Mouse (Mus musculus) urinary bladder, adult 2 months (tissue): ENCODE data around the gene Htr7. TPM values are rescaled to one million over a fixed set of nuclear protein-coding genes. Genes with fewer than 3 reads are reported as not detected.
A peak's percentile ranks its signal among the peaks of the same experiment; 100 is the strongest.

Experiments
- DNase-seq: peaks from one replicate; pipeline ENCODE4 v3.0.0; 2022; ENCODE audit warnings: low spot score
- polyA plus RNA-seq: library from polyadenylated mRNA; depleted of rRNA; stranded (reverse); fragments of >200 nt; gene quantifications from 2 replicates; pipeline ENCODE4 v1.2.3, GENCODE M21; 2012; rRNA removed

Gene Htr7
- 0.09 and 0.17 TPM in 2 replicates for polyA plus RNA-seq

GRCm38 (mm10) chr19:36057231-36057811, at the start of gene Htr7:
Htr7 (minus strand) TSS chr19:36057507.
- peak; percentile 20 for DNase-seq

DNA sequence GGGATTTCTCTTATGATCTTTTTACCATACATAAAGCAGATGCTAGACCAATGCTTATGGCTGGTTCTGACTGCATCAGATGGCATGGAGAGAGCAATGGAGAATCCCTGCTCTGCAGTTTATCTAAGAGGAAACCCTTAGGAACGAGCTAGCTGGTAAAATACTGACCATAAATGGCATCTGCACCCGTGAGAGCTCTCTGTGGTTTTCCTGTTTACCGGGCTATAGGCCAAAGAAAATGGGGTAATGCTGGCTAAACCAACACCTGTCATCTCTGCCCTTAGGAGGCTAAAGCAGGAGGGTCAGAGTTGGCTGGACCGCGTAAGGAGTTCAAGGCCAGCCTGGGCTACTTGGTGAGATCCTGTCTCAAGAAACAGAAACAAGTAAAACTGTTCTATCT, 46.6 kb upstream of the Htr7 start:
- DNase-seq = no peak

GRCm38 (mm10) chr19:36098916-36099315, 41.6 kb upstream of the Htr7 start:
- DNase-seq = no peak

DNA sequence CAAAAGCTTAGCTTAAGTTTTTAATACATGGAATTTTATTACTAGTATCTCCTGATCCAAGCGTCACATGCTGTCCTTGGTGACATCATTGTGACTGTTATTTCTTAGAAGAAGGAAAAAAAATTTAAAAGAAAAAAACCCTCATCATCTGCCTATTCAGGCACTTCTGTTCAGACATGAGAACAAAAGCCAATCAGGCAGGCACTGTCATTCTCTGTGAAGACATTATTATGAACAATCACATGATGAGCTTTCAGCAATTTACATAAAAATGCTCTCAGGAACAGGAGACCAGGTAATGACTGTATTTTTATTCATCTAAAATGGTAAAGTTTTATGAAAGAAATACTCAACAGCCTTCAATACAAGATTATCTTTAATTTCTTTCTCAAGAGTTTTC, 41.0 kb upstream of the Htr7 start:
- DNase-seq = no peak

GRCm38 (mm10) chr19:36097194-36097593, 39.9 kb upstream of the Htr7 start:
- no peak for DNase-seq

DNA sequence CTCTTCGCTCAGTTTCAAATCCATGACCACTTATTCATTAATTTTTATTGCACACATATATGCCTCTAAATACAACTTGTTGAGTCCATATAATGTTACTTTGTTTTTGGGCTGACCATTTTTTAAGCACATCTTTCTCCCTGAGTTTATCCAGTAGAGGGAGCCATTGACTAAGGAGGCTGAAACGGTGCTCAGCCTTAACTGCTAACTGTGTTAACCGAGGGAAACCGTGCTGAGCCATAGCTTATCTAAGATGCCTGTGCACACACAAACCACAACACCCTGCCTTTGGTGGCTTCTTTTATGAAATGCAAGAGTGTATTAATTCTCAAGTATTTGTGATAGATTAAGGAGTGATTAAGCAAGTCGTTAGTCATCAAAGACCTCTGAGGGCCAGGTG, 33.5 kb upstream of the Htr7 start:
- no peak for DNase-seq

DNA sequence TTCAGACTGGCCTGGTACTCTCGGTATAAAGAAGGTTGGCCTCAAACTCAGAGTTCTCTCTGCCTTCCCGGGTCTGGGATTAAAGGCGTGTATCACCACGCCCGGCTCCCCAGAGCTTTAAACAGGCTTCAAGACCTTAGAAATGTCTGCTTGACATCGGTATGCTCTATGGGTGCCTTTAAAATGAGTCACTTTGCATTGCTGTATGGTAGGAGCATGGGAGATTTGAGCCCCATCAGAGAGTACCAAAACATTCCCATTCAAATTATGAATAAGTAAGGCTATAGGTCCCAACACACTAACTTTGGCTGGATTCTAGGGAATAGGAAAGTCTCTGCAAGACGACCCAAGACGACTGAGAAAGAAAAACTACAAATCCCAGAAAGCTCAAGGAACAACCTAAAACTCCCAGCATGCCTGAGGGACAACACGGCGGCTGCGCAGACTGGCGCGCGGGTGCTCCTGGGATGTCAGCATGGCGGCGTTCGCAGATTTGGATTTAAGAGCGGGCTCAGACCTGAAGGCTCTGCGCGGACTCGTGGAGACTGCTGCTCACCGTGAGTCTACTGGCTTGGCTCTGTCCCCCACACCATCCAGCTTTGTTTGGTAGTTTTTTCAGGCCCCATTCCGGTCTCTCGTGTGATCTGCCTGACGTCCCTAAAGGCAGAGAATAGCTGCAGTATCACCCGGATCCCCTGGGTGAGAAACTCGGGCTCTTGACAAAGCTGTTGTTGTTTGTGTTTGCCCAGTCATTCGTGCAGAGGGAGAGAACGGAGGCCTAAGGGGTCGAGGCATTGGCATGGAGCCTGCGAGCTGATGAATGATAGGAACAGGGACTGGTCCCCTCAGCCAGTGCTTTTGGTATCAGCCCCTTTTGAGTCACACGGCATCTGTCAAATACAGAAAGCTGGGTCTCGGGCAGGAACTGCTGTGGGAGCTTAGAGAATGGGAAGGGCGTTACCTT, 26.2 kb upstream of the Htr7 start, which contains the start of gene Rpp30:
TSS of gene Rpp30 (plus strand) at position 455 of the 964 bp plus-strand sequence.
- peak; percentile 51 for DNase-seq

- no peak for DNase-seq
Observed at GRCm38 (mm10) chr19:36082606-36083261, 25.4 kb upstream of the Htr7 start.

GRCm38 (mm10) chr19:36062801-36063529, 5.7 kb upstream of the Htr7 start:
- DNase-seq = no peak

- peak; percentile 16 for DNase-seq
Observed at GRCm38 (mm10) chr19:36056502-36057221, 645 bp downstream of the Htr7 start.

DNA sequence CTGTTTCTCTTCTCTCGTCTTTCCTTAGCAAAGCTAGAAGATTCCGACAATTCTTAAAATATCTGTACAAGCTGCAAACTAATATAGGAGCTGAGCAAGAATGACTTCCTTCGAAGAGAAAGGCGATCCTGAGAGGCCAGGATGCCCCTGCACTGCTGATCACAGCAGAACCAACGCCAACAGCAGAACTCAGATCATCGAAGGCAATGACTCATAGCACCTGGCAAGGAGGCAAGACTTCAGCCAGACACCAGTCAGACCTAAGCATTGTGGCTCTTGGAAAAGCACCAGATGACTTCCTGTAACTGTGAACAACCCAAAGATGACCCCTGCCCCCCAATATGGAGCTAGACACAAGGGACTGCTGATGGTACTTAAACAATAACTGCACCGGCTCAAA, 11.3 kb downstream of the Htr7 start:
- no peak for DNase-seq

- DNase-seq = no peak
Observed at GRCm38 (mm10) chr19:36014836-36015235, 42.5 kb downstream of the Htr7 start.

DNA sequence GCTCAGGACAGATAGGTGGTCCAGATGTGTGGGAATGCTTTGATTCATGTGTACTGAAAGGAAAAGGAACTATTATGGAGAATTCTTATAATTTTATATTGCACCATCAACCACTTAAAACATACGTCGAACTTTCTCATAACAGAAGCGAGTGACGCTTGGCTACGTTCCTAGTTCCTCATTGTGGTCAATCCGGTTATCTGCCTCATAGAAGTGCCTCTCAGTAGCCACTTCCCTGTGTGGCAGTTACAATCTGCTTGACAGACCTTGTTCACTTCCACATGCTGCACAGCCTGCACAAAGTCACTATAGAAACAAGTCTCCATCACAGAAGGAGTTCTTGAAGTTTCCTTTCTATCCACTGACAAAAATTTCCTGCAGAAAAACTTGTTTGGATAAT, 51.0 kb downstream of the Htr7 start:
- no peak for DNase-seq

GRCm38 (mm10) chr19:36004961-36005360, 52.3 kb downstream of the Htr7 start:
- DNase-seq = no peak

DNA sequence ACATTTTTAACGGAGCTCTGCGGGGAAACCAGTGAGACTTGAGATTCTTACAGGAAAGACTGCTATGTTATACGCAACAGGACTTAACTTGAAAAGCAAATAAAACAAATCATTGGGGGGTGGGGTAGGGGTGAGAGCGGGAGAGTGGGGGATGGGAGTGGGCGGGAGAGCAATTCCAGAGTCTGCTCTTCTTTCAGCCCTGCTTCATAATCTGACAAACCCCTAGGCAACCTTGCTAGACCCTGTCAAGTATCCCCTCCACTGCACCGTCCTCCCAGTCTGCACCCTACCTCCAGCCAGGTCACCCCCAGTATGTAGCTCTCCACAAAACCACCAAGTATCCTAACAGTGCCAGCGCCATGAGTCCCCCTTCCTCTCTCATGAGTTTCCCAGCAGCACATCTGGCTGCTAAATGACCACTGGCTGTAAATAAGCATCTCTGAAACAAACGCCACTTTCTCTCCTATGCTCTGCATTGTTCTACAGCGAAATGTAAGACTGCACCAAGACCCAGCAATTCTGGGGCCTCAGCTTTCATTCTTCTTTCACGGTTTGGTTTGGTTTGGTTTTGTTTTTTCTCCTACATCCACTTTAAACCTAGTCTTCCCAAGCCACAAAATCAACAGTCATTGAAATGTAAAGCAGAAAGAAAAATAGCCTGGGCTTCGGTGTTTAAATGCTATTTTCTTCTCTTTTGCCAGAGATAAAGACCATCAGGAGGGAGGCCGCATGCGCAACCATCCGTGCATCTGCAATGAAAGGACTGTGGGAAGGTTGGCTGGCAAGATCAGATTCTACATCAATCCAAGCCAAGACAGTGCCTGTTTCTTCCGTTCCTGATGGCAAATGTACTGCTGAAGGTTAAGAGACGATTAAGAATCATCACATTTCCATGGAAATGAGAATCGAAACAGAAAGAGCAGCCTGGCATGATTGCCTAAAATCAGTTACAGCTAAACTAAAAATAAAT, 54.5 kb downstream of the Htr7 start:
- no peak for DNase-seq

GRCm38 (mm10) chr19:36001512-36001911, 55.8 kb downstream of the Htr7 start:
- no peak for DNase-seq

DNA sequence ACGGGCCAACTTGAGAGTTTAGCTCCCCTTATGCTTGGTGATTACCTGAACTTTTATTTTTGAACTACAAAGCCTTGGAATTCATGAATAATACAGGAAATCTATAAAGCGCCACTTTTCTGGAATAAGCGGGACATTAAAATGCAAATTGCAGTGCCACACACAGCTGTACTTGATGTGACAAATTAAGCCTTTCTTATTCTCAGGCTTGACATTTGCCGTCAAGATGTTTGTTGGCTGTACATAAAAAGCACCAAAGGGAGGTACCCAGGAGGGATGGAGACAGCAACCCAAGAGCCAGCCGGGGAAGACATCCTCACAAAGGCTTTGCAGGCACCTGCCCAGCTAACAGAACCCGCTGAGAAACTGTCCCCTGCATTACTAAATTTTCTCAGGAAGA, 56.4 kb downstream of the Htr7 start:
- no peak for DNase-seq

DNA sequence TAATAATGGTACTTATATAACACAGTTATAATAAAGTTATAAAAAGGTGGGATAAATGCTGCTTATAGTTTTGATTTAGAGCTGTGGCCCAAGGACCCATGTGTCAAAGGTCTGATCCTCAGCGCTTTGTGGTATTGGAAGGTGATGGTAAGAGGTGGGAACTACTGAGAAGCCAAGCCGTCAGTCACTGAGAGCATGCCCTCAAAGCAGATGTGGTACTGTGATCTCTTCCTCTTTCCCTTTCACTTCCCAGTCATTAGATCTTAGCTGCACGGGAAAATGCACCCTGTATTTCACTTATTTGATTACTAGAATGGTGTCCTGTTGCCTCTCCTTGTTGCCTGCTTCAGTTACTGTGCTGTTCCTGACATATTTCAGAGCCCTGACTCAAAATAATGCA, 59.9 kb downstream of the Htr7 start:
- DNase-seq = no peak

DNA sequence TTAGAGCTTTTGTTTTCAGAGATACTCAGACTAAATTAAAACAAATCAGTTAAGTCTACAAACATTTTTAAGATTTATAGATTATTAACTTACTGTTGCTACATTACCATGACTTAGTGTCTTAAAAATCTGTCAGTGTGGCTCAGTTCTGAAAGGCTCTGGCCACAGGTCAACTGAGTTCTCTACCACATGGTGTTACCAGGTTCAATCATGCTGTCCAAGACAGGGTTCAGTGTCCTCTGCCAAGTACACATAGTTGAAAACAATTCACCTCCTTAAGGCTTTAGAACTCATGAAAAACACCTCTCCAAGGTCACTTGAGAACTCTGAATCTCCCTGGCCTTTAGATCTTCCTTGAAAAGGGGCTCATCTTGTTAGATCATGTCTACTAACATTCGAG, 69.8 kb downstream of the Htr7 start:
- DNase-seq = no peak

DNA sequence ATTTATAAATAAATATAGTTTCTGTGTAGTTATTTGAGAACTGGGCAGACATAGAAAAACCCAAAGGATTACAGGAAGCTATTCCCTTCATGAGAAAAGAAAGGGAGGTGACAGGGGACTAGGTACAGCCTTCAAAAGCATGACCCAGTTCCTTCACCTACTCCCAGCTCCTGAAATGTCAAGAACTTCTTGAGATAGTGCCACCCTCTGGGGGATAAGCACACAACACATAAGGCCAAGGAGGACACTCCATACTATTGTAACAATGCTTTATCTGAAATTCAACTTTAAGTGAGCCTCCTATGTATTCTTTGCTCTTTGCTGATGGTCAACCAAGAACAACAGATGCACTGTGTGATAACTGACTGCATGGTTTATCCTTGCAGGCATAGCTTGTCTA, 82.6 kb downstream of the Htr7 start:
- no peak for DNase-seq
